Mouse (Mus musculus) spleen, adult 2 months (tissue): ENCODE results near the gene Gstt1.

ENCODE experiments used
- CTCF ChIP-seq: fragments of 200-500 bp; IDR thresholded peaks from 2 replicates; pipeline ENCODE4 v1.5.1; 2011; ENCODE audit warnings: mild to moderate bottlenecking, inconsistent platforms; ENCODE audit not compliant: insufficient read depth, insufficient read length, insufficient replicate concordance; ENCODE audit errors: extremely low read depth
- POLR2A ChIP-seq: fragments of 200-500 bp; IDR thresholded peaks from 2 replicates; pipeline ENCODE4 v1.6.1; 2011; ENCODE audit warnings: low read depth, low read length, inconsistent platforms

- TF ChIP-seq POLR2A (no peak), CTCF (no peak)
These were observed 7.6 kb downstream of the Gstt1 start for GRCm38 (mm10) chr10:75790773-75791172.
